Mouse (Mus musculus): Measurements from ENCODE around the gene Tnfrsf11a.

DNA sequence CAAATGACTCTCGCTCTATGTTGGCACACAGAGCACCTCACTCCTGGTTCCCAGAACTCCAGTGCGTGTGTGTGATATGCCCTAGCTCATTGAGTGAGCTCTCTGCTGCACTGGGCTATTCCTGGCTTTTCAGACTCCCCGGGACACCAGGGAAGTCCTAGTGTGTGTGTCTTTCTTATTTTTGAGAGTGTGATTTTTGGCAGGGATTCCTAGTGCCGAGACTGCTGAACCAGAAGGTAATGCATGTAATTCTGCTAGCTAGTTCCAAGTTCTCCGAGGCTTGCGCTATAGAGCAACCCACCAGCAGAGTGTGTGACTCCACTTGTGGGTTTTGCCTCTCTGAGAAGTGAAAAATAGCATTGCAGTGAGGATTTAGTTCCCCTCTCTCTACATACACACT lies 96.1 kb downstream of the Tnfrsf11a start:
- TF ChIP-seq CTCF (IDR thresholded peaks at IDR 0.05; ENCODE audit: insufficient read depth, low read depth, low read length), result no peak
- TF ChIP-seq POLR2A (IDR thresholded peaks at IDR 0.05; ENCODE audit: insufficient read depth, low read depth, low read length), result no peak
